Mouse (Mus musculus) granulocyte monocyte progenitor cell, adult 5-6 weeks (primary cell): ENCODE data around the gene Gnl2. TPM values are rescaled to one million over a fixed set of nuclear protein-coding genes. Genes with fewer than 3 reads are reported as not detected.
A peak's percentile ranks its signal among the peaks of the same experiment; 100 is the strongest.

ENCODE experiments used
- ATAC-seq: replicated peaks from 2 replicates; pipeline ENCODE4 v1.8.0; 2016; ENCODE audit warnings: mild to moderate bottlenecking, moderate TSS enrichment, inconsistent platforms; ENCODE audit not compliant: poor library complexity, severe bottlenecking
- total RNA-seq, 2 experiments: library from RNA; stranded (forward) in 1 of 2; stranded (reverse) in 1 of 2; fragments of 200-712, 200-1000 nt in 1 of 2; fragments of >200 nt in 1 of 2; fragmentation: Nextera tagmentation in 1 of 2; gene quantifications; 2 replicates each; pipeline ENCODE4 v1.2.3; 2014 to 2017

Gene Gnl2
- total RNA-seq (2014; fragmentation: Nextera tagmentation) = 67.9 and 84.5 TPM in 2 replicates
- 161 and 163 TPM in 2 replicates for total RNA-seq (2017)

- peak; percentile 89 for ATAC-seq
These were observed at the start of gene Gnl2 for GRCm38 (mm10) chr4:125015806-125016635. TSS of gene Gnl2 (plus strand) at chr4:125016585.

GRCm38 (mm10) chr4:124968711-124969110, 47.7 kb upstream of the Gnl2 start:
- ATAC-seq = no peak

- ATAC-seq = peak; percentile 42
These were observed 47.1 kb upstream of the Gnl2 start for GRCm38 (mm10) chr4:124969219-124969848.

GRCm38 (mm10) chr4:124970194-124970593, 46.2 kb upstream of the Gnl2 start:
- no peak for ATAC-seq

GRCm38 (mm10) chr4:124970677-124971076, 45.7 kb upstream of the Gnl2 start:
- ATAC-seq = no peak

- ATAC-seq = no peak
These were observed 45.3 kb upstream of the Gnl2 start for GRCm38 (mm10) chr4:124971094-124971493.

GRCm38 (mm10) chr4:124972316-124972715, 44.1 kb upstream of the Gnl2 start:
- ATAC-seq = no peak

- no peak for ATAC-seq
These were observed 43.1 kb upstream of the Gnl2 start for GRCm38 (mm10) chr4:124973296-124973695.

- no peak for ATAC-seq
These were observed 38.2 kb upstream of the Gnl2 start for GRCm38 (mm10) chr4:124978201-124978600.

GRCm38 (mm10) chr4:124983893-124984526, 32.4 kb upstream of the Gnl2 start:
- ATAC-seq = peak; percentile 39

GRCm38 (mm10) chr4:124984871-124985670, 31.3 kb upstream of the Gnl2 start:
- no peak for ATAC-seq

- ATAC-seq = peak; percentile 21; the same call in 1 of the 2 replicates
These were observed 30.4 kb upstream of the Gnl2 start, which contains the start of gene Rspo1 for GRCm38 (mm10) chr4:124985671-124986602. TSS of gene Rspo1 (plus strand) at chr4:124986430.

- no peak for ATAC-seq
These were observed 29.4 kb upstream of the Gnl2 start for GRCm38 (mm10) chr4:124986739-124987710.

GRCm38 (mm10) chr4:124987711-124988097, 28.7 kb upstream of the Gnl2 start:
- ATAC-seq = no peak

GRCm38 (mm10) chr4:124988382-124988781, 28.0 kb upstream of the Gnl2 start:
- ATAC-seq = no peak

- ATAC-seq = peak; percentile 5; the same call in 1 of the 2 replicates
These were observed 26.6 kb upstream of the Gnl2 start for GRCm38 (mm10) chr4:124989787-124990253.

GRCm38 (mm10) chr4:124990325-124990724, 26.1 kb upstream of the Gnl2 start:
- peak; percentile 66 for ATAC-seq
